Mouse (Mus musculus): ENCODE measurements around the gene Cxcr2. TPM values are rescaled to one million over a fixed set of nuclear protein-coding genes. Genes with fewer than 3 reads are reported as not detected.
"Not testable (repeated sequence)": the region's sequence is repeated elsewhere in the genome, so short reads cannot be mapped to it uniquely, and the experiment has no call there.

Gene Cxcr2
- total RNA-seq, 2 experiments from 2014 or later, result not detected

GRCm38 (mm10) chr1:74139415-74139814 is 14.4 kb upstream of the Cxcr2 start:
- no peak for DNase-seq (ENCODE audit: low spot score in 2 of 2)

- peak in 1 of 2 experiments; percentile 61 for DNase-seq (ENCODE audit: low spot score in 2 of 2)
These were observed 12.0 kb upstream of the Cxcr2 start for GRCm38 (mm10) chr1:74141781-74142180.

- no peak for DNase-seq (ENCODE audit: low spot score in 2 of 2)
These were observed 4.5 kb upstream of the Cxcr2 start for GRCm38 (mm10) chr1:74149106-74149885.

GRCm38 (mm10) chr1:74150101-74150500 is 3.7 kb upstream of the Cxcr2 start:
- no peak for DNase-seq (ENCODE audit: low spot score in 2 of 2)

GRCm38 (mm10) chr1:74151091-74151490 is 2.7 kb upstream of the Cxcr2 start:
- DNase-seq (ENCODE audit: low spot score in 2 of 2), result no peak

- no peak for DNase-seq (ENCODE audit: low spot score in 2 of 2)
These were observed 1.7 kb downstream of the Cxcr2 start for GRCm38 (mm10) chr1:74155435-74156012.

GRCm38 (mm10) chr1:74156381-74156910 is 2.7 kb downstream of the Cxcr2 start:
- DNase-seq (ENCODE audit: low spot score in 2 of 2), result no peak

- DNase-seq (ENCODE audit: low spot score in 2 of 2), result not testable (repeated sequence)
These were observed 5.8 kb downstream of the Cxcr2 start for GRCm38 (mm10) chr1:74159613-74160012.

- DNase-seq (ENCODE audit: low spot score in 2 of 2), result no peak
These were observed 6.2 kb downstream of the Cxcr2 start for GRCm38 (mm10) chr1:74160036-74160435.

- DNase-seq (ENCODE audit: low spot score in 2 of 2), result no peak
These were observed 13.3 kb downstream of the Cxcr2 start for GRCm38 (mm10) chr1:74167136-74167535.

GRCm38 (mm10) chr1:74169721-74170120 is 15.9 kb downstream of the Cxcr2 start:
- no peak for DNase-seq (ENCODE audit: low spot score in 2 of 2)

GRCm38 (mm10) chr1:74172722-74173121 is 18.9 kb downstream of the Cxcr2 start:
- DNase-seq (ENCODE audit: low spot score in 2 of 2), result no peak

GRCm38 (mm10) chr1:74175731-74176130 is 21.9 kb downstream of the Cxcr2 start:
- no peak for DNase-seq (ENCODE audit: low spot score in 2 of 2)

GRCm38 (mm10) chr1:74178618-74179017 is 24.8 kb downstream of the Cxcr2 start:
- DNase-seq (ENCODE audit: low spot score in 2 of 2), result no peak

GRCm38 (mm10) chr1:74179624-74180408 is 26.0 kb downstream of the Cxcr2 start:
- no peak for DNase-seq (ENCODE audit: low spot score in 2 of 2)

- DNase-seq (ENCODE audit: low spot score in 2 of 2), result no peak
These were observed 27.7 kb downstream of the Cxcr2 start for GRCm38 (mm10) chr1:74181462-74181861.

- no peak for DNase-seq (ENCODE audit: low spot score in 2 of 2)
These were observed 29.2 kb downstream of the Cxcr2 start for GRCm38 (mm10) chr1:74183006-74183405.

- no peak for DNase-seq (ENCODE audit: low spot score in 2 of 2)
These were observed 36.7 kb downstream of the Cxcr2 start for GRCm38 (mm10) chr1:74190471-74190870.

GRCm38 (mm10) chr1:74192711-74193110 is 38.9 kb downstream of the Cxcr2 start:
- no peak for DNase-seq (ENCODE audit: low spot score in 2 of 2)

- no peak for DNase-seq (ENCODE audit: low spot score in 2 of 2)
These were observed 40.7 kb downstream of the Cxcr2 start, which contains the start of gene Cxcr1 for GRCm38 (mm10) chr1:74194445-74194844. Gene Cxcr1, minus strand, starts transcription at chr1:74194631.

- peak in 1 of 2 experiments; percentile 32 for DNase-seq (ENCODE audit: low spot score in 2 of 2)
These were observed 42.2 kb downstream of the Cxcr2 start for GRCm38 (mm10) chr1:74195961-74196360.

All from layer of hippocampus, adult 18-20 months (tissue).